Mouse (Mus musculus) forebrain, postnatal 0 days (tissue): Measurements from ENCODE around the gene Slc41a2. TPM values are rescaled to one million over a fixed set of nuclear protein-coding genes. Genes with fewer than 3 reads are reported as not detected.

ENCODE experiments used
- ATAC-seq: fragments of 200-750 bp; cut with Nextera tagmentation; 2 replicates; pipeline ENCODE4 v1.8.0; 2017; ENCODE audit warnings: mild to moderate bottlenecking, moderate library complexity
- DNase-seq: peaks from one replicate; pipeline ENCODE4 v3.0.0-alpha.2; 2015
- H3K27ac ChIP-seq: fragments of 300-500 bp; sonication (generic); 2 replicates; pipeline ENCODE4 v1.5.1; 2014; ENCODE audit warnings: low read depth, mild to moderate bottlenecking, antibody characterized with exemption, low read length, moderate library complexity, mixed read lengths
- H3K27me3 ChIP-seq: fragments of 300-500 bp; sonication (generic); 2 replicates; pipeline ENCODE4 v1.6.1; 2014; ENCODE audit warnings: mild to moderate bottlenecking, low read length, mixed read lengths; ENCODE audit not compliant: insufficient read depth
- H3K36me3 ChIP-seq: fragments of 300-500 bp; sonication (generic); 2 replicates; pipeline ENCODE4 v1.6.1; 2014; ENCODE audit warnings: mild to moderate bottlenecking, moderate library complexity; ENCODE audit not compliant: insufficient read depth
- H3K4me1 ChIP-seq: fragments of 300-500 bp; sonication (generic); 2 replicates; pipeline ENCODE4 v1.6.1; 2014; ENCODE audit warnings: antibody characterized with exemption; ENCODE audit not compliant: insufficient read depth
- H3K4me2 ChIP-seq: fragments of 300-500 bp; sonication (generic); 2 replicates; pipeline ENCODE4 v1.6.1; 2014; ENCODE audit warnings: low read depth, mild to moderate bottlenecking, moderate library complexity
- H3K4me3 ChIP-seq: fragments of 300-500 bp; sonication (generic); 2 replicates; pipeline ENCODE4 v1.5.1; 2014; ENCODE audit warnings: low read depth, low read length, mixed read lengths
- H3K9ac ChIP-seq: fragments of 300-500 bp; sonication (generic); 2 replicates; pipeline ENCODE4 v1.6.1; 2014; ENCODE audit warnings: mild to moderate bottlenecking
- H3K9me3 ChIP-seq: fragments of 300-500 bp; sonication (generic); 2 replicates; pipeline ENCODE4 v1.6.1; 2016; ENCODE audit warnings: low read length
- CTCF ChIP-seq: sonication (generic); IDR thresholded peaks from 2 replicates; pipeline ENCODE4 v1.5.1; 2016; ENCODE audit warnings: antibody characterized with exemption, control low read depth, low read depth
- WGBS: fragments of 180-500 bp; shearing (Covaris S2); extraction: QIAGEN DNeasy Blood & Tissue Kit; methylation state at CpG from one replicate; pipeline ENCODE4 v1.1.7; 2014; 5-methylcytosine and 5-hydroxymethylcytosine counted together
- polyA plus RNA-seq: library from polyadenylated mRNA; unstranded; fragments of >200 nt; fragmentation: Nextera tagmentation; extraction: Ambion mirVana; gene quantifications from 2 replicates; pipeline ENCODE4 v1.2.1, GENCODE M21; 2015
- total RNA-seq: library from RNA; depleted of rRNA; stranded (reverse); fragments of >200 nt; gene quantifications from 2 replicates; pipeline ENCODE4 v1.2.3, GENCODE M21; 2014

Slc41a2 gene
- total and polyA plus RNA-seq, 2 experiments from 2014 or later: 10.1 to 23.8 TPM

DNA sequence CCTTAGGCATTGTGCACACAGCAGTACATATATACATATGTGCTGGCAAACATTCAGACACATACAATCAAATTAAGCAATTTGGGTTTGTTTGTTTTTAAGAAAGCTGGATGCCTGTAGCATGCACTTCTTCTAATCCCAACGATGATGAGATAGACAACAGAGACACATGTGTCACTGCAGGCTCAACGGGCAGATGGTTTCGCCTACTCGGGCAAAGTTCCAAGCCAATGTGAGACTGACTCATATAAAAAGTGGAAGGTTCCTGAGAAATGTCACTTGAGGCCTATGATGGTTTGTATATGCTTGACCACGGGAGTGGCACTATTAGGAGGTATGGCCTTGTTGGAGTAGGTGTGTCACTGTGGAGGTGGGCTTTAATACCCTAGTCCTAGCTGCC lies 5.5 kb upstream of the Slc41a2 start:
- H3K4me2 ChIP-seq: no peak overlapping the region
- 75% methylated on average over 5 of the region's 5 CpGs for WGBS
- no peak overlapping the region for H3K27ac ChIP-seq
- no peaks in the 10 kb centered on the region for H3K27me3 ChIP-seq
- H3K9ac ChIP-seq: no peak overlapping the region
- TF ChIP-seq CTCF: no peak
- ATAC-seq (no peak), DNase-seq (no peak)
- no peaks in the 10 kb centered on the region for H3K9me3 ChIP-seq
- no peaks in the 10 kb centered on the region for H3K4me1 ChIP-seq
- no peaks in the 10 kb centered on the region for H3K36me3 ChIP-seq
- H3K4me3 ChIP-seq: no peak overlapping the region

GRCm38 (mm10) chr10:83341226-83341625 lies 3.5 kb upstream of the Slc41a2 start:
- no peaks in the 10 kb centered on the region for H3K27me3 ChIP-seq
- H3K4me3 ChIP-seq: no peak overlapping the region
- no peak overlapping the region for H3K9ac ChIP-seq
- H3K27ac ChIP-seq: no peak overlapping the region
- H3K9me3 ChIP-seq: no peaks in the 10 kb centered on the region
- H3K4me2 ChIP-seq: no peak overlapping the region
- WGBS: 37% methylated on average over 2 of the region's 2 CpGs
- H3K36me3 ChIP-seq: no peaks in the 10 kb centered on the region
- ATAC-seq (no peak), DNase-seq (no peak)
- no peak for TF ChIP-seq CTCF
- no peaks in the 10 kb centered on the region for H3K4me1 ChIP-seq

- Histone ChIP-seq H3K27ac (peak overlapping the region; percentile 73), H3K9ac (peak overlapping the region; percentile 86), H3K4me1 (no peaks in the 10 kb centered on the region), H3K4me3 (peak overlapping the region; percentile 75), H3K36me3 (no peaks in the 10 kb centered on the region), H3K4me2 (peak overlapping the region; percentile 83), H3K9me3 (no peaks in the 10 kb centered on the region), H3K27me3 (no peaks in the 10 kb centered on the region; the same call in 1 of the 2 replicates)
- 47% methylated on average over 8 of the region's 9 CpGs for WGBS
- DNase-seq (no peak), ATAC-seq (no peak)
- TF ChIP-seq CTCF: no peak
These were observed 403 bp upstream of the Slc41a2 start for GRCm38 (mm10) chr10:83337971-83338598.

- ATAC-seq: no peak
- Histone ChIP-seq H3K27ac (no peak overlapping the region), H3K4me3 (peak overlapping the region; percentile 75), H3K36me3 (no peaks in the 10 kb centered on the region), H3K4me2 (peak overlapping the region; percentile 83), H3K9me3 (no peaks in the 10 kb centered on the region), H3K4me1 (no peaks in the 10 kb centered on the region), H3K27me3 (no peaks in the 10 kb centered on the region; the same call in 1 of the 2 replicates), H3K9ac (no peak overlapping the region)
- TF ChIP-seq CTCF: no peak
- WGBS: 7% methylated on average over 7 of the region's 7 CpGs
- no peak for DNase-seq
These were observed 1.3 kb downstream of the Slc41a2 start for GRCm38 (mm10) chr10:83336336-83336735.

GRCm38 (mm10) chr10:83332581-83332980 lies 5.1 kb downstream of the Slc41a2 start:
- no peak for TF ChIP-seq CTCF
- DNase-seq (no peak), ATAC-seq (no peak)
- H3K4me1 ChIP-seq: no peaks in the 10 kb centered on the region
- no peak overlapping the region for H3K27ac ChIP-seq
- H3K27me3 ChIP-seq: no peaks in the 10 kb centered on the region; the same call in 1 of the 2 replicates
- no peaks in the 10 kb centered on the region for H3K36me3 ChIP-seq
- 89% methylated on average over 11 of the region's 11 CpGs for WGBS
- no peak overlapping the region for H3K4me2 ChIP-seq
- no peaks in the 10 kb centered on the region for H3K9me3 ChIP-seq
- no peak overlapping the region for H3K4me3 ChIP-seq
- H3K9ac ChIP-seq: no peak overlapping the region

GRCm38 (mm10) chr10:83331811-83332210 lies 5.9 kb downstream of the Slc41a2 start:
- no peak for TF ChIP-seq CTCF
- H3K9ac ChIP-seq: no peak overlapping the region
- no peak for ATAC-seq
- WGBS: 95% methylated on average over 5 of the region's 5 CpGs
- no peaks in the 10 kb centered on the region for H3K4me1 ChIP-seq
- H3K9me3 ChIP-seq: no peaks in the 10 kb centered on the region
- H3K4me2 ChIP-seq: no peak overlapping the region
- H3K4me3 ChIP-seq: no peak overlapping the region
- H3K27ac ChIP-seq: no peak overlapping the region
- H3K27me3 ChIP-seq: no peaks in the 10 kb centered on the region; the same call in 1 of the 2 replicates
- no peak for DNase-seq
- no peaks in the 10 kb centered on the region for H3K36me3 ChIP-seq

- Histone ChIP-seq H3K4me1 (no peaks in the 10 kb centered on the region), H3K4me2 (no peak overlapping the region), H3K9ac (no peak overlapping the region), H3K27ac (no peak overlapping the region), H3K27me3 (no peaks in the 10 kb centered on the region; the same call in 1 of the 2 replicates), H3K9me3 (no peaks in the 10 kb centered on the region), H3K4me3 (no peak overlapping the region), H3K36me3 (no peaks in the 10 kb centered on the region)
- ATAC-seq (no peak), DNase-seq (no peak)
- 81% methylated on average over 6 of the region's 6 CpGs for WGBS
- no peak for TF ChIP-seq CTCF
These were observed 7.3 kb downstream of the Slc41a2 start for GRCm38 (mm10) chr10:83330336-83330735.
